Mouse (Mus musculus): ENCODE data around the gene Tbcb.
A peak's percentile ranks its signal among the peaks of the same experiment; 100 is the strongest.
"Not testable (repeated sequence)": the region's sequence is repeated elsewhere in the genome, so short reads cannot be mapped to it uniquely, and the experiment has no call there.

Tbcb gene

GRCm38 (mm10) chr7:30221433-30221832 is 10.6 kb downstream of the Tbcb start:
- no peak for DNase-seq

GRCm38 (mm10) chr7:30220008-30220356 is 12.1 kb downstream of the Tbcb start:
- no peak for DNase-seq

- no peak for DNase-seq
These were observed 12.6 kb downstream of the Tbcb start for GRCm38 (mm10) chr7:30219293-30220007.

- DNase-seq = no peak
These were observed 14.8 kb downstream of the Tbcb start for GRCm38 (mm10) chr7:30217277-30217676.

GRCm38 (mm10) chr7:30216723-30217151 is 15.3 kb downstream of the Tbcb start:
- peak; percentile 35 to 73 for DNase-seq

- DNase-seq = no peak
These were observed 16.2 kb downstream of the Tbcb start for GRCm38 (mm10) chr7:30215875-30216274.

GRCm38 (mm10) chr7:30213881-30214280 is 18.2 kb downstream of the Tbcb start:
- no peak for DNase-seq

- no peak for DNase-seq
These were observed 21.0 kb downstream of the Tbcb start for GRCm38 (mm10) chr7:30211025-30211424.

GRCm38 (mm10) chr7:30206364-30206763 is 25.7 kb downstream of the Tbcb start:
- not testable (repeated sequence) for DNase-seq

- DNase-seq = peak in 1 of 2 experiments; percentile 66
These were observed 26.7 kb downstream of the Tbcb start for GRCm38 (mm10) chr7:30205383-30205782.

GRCm38 (mm10) chr7:30204380-30204779 is 27.7 kb downstream of the Tbcb start:
- no peak for DNase-seq

GRCm38 (mm10) chr7:30202895-30203690 is 29.0 kb downstream of the Tbcb start:
- no peak for DNase-seq

GRCm38 (mm10) chr7:30200661-30201060 is 31.4 kb downstream of the Tbcb start:
- not testable (repeated sequence) for DNase-seq

- no peak for DNase-seq
These were observed 31.9 kb downstream of the Tbcb start for GRCm38 (mm10) chr7:30200200-30200599.

GRCm38 (mm10) chr7:30199498-30200139 is 32.5 kb downstream of the Tbcb start:
- DNase-seq = no peak

GRCm38 (mm10) chr7:30198481-30198971 is 33.5 kb downstream of the Tbcb start, which contains the start of gene Capns1:
Gene Capns1 (minus strand): TSS chr7:30198811.
- peak in 1 of 2 experiments; percentile 44 for DNase-seq

- no peak for DNase-seq
These were observed 34.4 kb downstream of the Tbcb start for GRCm38 (mm10) chr7:30197592-30198129.

GRCm38 (mm10) chr7:30196171-30196570 is 35.9 kb downstream of the Tbcb start:
- DNase-seq = no peak

GRCm38 (mm10) chr7:30195461-30195860 is 36.6 kb downstream of the Tbcb start:
- no peak for DNase-seq

- DNase-seq = peak; percentile 91 to 94
These were observed 37.2 kb downstream of the Tbcb start for GRCm38 (mm10) chr7:30194884-30195283.

- peak in 1 of 2 experiments; percentile 28 for DNase-seq
These were observed 37.8 kb downstream of the Tbcb start for GRCm38 (mm10) chr7:30194101-30194831.

GRCm38 (mm10) chr7:30193581-30194100 is 38.4 kb downstream of the Tbcb start:
- peak; percentile 73 to 82 for DNase-seq
